Mouse (Mus musculus): Measurements from ENCODE around the gene Ror2. TPM values are rescaled to one million over a fixed set of nuclear protein-coding genes. Genes with fewer than 3 reads are reported as not detected.

The Ror2 gene
- polyA plus RNA-seq, 1 experiment from 2014 or later, result 8.7 TPM

DNA sequence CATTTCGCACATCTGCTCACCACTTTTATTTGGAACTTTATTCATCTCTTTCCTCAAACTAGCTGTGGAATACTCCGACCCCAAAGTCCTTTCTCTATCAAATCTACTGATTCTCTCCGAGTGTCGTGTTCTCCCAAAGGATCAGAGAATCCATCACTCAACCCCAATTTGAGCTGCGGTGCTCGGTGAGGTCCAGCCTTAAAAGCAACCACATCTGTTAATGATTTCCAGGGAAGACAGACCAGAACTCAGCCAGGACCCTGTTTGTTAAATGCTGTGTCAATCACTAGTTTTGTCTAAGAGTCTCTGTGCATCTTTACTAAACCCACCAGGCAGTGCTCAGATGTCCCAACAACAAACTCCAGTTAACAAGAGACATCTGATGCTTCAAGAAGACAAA lies 204.1 kb downstream of the Ror2 start:
- DNase-seq (ENCODE audit: low spot score), result no peak
- WGBS, result 39% methylated on average over 6 of the region's 6 CpGs
- H3K9ac ChIP-seq (ENCODE audit: low read length), result no peak overlapping the region

DNA sequence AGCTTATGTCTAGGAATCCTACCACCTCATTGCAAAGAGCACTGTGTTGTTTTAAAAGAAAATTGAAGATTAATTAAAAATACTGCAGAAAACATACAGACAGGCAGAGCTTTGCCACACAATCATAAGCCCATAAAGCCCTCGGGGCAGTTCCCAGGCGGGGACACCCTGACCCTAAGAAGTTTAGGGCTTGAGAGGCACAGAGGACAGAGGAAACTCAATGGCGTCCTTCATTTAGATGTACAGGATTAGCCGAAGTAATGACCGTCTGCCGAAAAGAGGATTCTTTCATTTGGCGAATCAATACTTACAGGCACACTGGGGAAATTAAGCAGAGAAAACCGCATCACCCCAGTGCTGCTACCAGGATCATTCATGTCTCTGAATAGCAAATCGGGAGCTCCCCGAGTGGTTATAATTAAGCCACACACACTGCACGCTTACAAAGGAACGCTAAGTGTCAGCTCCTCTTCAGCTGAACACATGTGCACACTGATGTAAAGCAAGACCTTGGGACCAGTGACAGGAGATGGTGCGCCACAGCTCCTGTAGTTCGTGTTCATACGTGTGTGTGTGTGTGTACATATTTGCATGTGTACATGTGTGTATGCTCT lies 208.1 kb downstream of the Ror2 start:
- 79% methylated on average over 15 of the region's 15 CpGs for WGBS
- no peak overlapping the region for H3K4me3 ChIP-seq (ENCODE audit: low read depth, low read length)
- H3K36me3 ChIP-seq (ENCODE audit: control insufficient read depth, insufficient read depth, low read length), result no peaks in the 10 kb centered on the region
- H3K9ac ChIP-seq (ENCODE audit: low read length), result no peak overlapping the region
- H3K4me1 ChIP-seq (ENCODE audit: control insufficient read depth, insufficient read depth, low read length), result no peaks in the 10 kb centered on the region
- DNase-seq (ENCODE audit: low spot score) (no peak), ATAC-seq (ENCODE audit: insufficient read depth, low FRiP score, low TSS enrichment) (no peak)
- no peak overlapping the region for H3K27ac ChIP-seq (ENCODE audit: low read depth, low read length)
- H3K9me3 ChIP-seq (ENCODE audit: control insufficient read depth, low read length), result no peaks in the 10 kb centered on the region
- no peak overlapping the region for H3K4me2 ChIP-seq (ENCODE audit: low read depth)
- no peaks in the 10 kb centered on the region for H3K27me3 ChIP-seq (ENCODE audit: control insufficient read depth, insufficient read depth, low read length)

More for the DNA sequence above, 204.1 kb downstream of the Ror2 start:
- H3K36me3 ChIP-seq (ENCODE audit: control insufficient read depth, insufficient read depth, low read length), result no peaks in the 10 kb centered on the region
- no peak overlapping the region for H3K4me2 ChIP-seq (ENCODE audit: low read depth)
- no peaks in the 10 kb centered on the region for H3K4me1 ChIP-seq (ENCODE audit: control insufficient read depth, insufficient read depth, low read length)
- H3K9me3 ChIP-seq (ENCODE audit: control insufficient read depth, low read length), result no peaks in the 10 kb centered on the region
- no peak overlapping the region for H3K4me3 ChIP-seq (ENCODE audit: low read depth, low read length)
- H3K27ac ChIP-seq (ENCODE audit: low read depth, low read length), result no peak overlapping the region
- no peaks in the 10 kb centered on the region for H3K27me3 ChIP-seq (ENCODE audit: control insufficient read depth, insufficient read depth, low read length)
- no peak for ATAC-seq (ENCODE audit: insufficient read depth, low FRiP score, low TSS enrichment)

DNA sequence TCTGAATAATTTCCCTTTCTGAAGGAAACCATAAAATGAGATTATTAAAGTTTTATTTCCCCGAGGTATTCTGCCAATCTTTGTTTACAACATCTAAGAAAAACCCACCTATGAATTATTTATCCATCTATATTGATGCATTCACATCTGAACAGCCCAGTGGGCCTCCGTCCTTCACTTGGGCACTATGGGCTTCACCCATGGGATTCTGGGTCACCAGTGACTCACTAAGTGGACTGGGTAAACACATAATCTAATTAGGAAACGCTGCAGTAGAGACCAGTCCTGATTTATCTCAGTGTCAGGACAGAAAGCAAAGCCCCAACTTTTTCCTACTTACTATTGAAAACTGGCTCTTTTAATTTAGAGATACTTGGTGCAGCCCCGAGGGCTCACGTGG lies 210.9 kb downstream of the Ror2 start:
- Histone ChIP-seq H3K27me3 (ENCODE audit: control insufficient read depth, insufficient read depth, low read length) (no peaks in the 10 kb centered on the region), H3K4me3 (ENCODE audit: low read depth, low read length) (no peak overlapping the region), H3K27ac (ENCODE audit: low read depth, low read length) (no peak overlapping the region), H3K36me3 (ENCODE audit: control insufficient read depth, insufficient read depth, low read length) (no peaks in the 10 kb centered on the region), H3K4me2 (ENCODE audit: low read depth) (no peak overlapping the region), H3K9ac (ENCODE audit: low read length) (no peak overlapping the region), H3K9me3 (ENCODE audit: control insufficient read depth, low read length) (no peaks in the 10 kb centered on the region), H3K4me1 (ENCODE audit: control insufficient read depth, insufficient read depth, low read length) (no peaks in the 10 kb centered on the region)
- WGBS, result 76% methylated on average over 5 of the region's 5 CpGs
- DNase-seq (ENCODE audit: low spot score) (no peak), ATAC-seq (ENCODE audit: insufficient read depth, low FRiP score, low TSS enrichment) (no peak)

DNA sequence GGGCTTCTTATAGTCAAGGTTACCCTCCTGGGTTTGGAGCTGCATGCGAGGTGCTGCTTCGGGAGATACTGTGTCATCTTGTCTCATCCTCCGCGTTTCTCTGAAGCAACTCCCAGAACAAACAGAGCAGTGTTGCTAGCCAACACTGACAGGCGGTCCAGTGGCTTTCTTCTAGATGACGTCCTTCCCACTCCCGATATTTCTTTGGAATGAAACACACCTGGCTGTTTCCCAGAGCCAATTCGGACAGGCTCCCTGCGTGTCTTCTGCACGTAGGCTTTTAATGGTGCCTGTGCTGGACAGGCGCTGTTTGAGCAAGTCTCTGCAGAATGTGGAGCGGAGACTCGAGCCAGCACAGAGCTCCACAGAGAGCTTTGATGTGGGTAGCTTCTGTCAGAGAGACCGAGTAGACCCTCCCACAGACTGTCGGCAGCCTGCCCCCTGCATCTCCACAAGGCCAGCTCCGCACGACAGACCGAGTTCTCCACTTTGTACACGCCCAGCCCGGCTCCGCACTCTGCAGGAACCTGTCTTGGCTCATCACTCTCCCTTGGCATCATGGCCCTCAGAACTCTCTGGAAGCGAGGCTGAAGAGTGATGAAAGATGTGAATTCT lies 216.7 kb downstream of the Ror2 start:
- ATAC-seq (ENCODE audit: insufficient read depth, low FRiP score, low TSS enrichment) (no peak), DNase-seq (ENCODE audit: low spot score) (peak; percentile 16)
- H3K27ac ChIP-seq (ENCODE audit: low read depth, low read length), result no peak overlapping the region

DNA sequence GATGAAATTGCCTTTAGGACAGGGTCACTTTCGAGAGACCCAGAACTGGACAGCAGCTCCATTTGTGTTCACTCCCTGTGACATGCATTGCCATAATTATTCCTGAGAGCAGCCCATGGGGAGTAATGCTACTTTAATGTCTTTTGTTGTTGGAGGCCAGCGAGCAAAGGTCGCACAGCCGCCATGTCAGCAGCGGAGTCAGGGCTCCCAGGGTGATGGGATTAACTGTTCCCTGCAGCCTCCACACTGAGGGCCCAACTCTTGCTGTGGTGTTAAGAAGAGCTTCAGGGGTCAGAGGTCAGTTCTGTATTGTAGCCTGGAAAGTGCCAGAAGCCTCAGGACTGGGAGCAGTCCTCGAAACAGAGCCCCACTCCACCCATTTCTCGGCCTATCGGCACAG lies 217.5 kb downstream of the Ror2 start:
- Histone ChIP-seq H3K4me1 (ENCODE audit: control insufficient read depth, insufficient read depth, low read length) (no peaks in the 10 kb centered on the region), H3K4me2 (ENCODE audit: low read depth) (no peak overlapping the region), H3K27me3 (ENCODE audit: control insufficient read depth, insufficient read depth, low read length) (no peaks in the 10 kb centered on the region), H3K9me3 (ENCODE audit: control insufficient read depth, low read length) (no peaks in the 10 kb centered on the region), H3K4me3 (ENCODE audit: low read depth, low read length) (no peak overlapping the region), H3K9ac (ENCODE audit: low read length) (no peak overlapping the region), H3K36me3 (ENCODE audit: control insufficient read depth, insufficient read depth, low read length) (no peaks in the 10 kb centered on the region), H3K27ac (ENCODE audit: low read depth, low read length) (no peak overlapping the region)
- peak; percentile 24 for DNase-seq (ENCODE audit: low spot score)
- no peak for ATAC-seq (ENCODE audit: insufficient read depth, low FRiP score, low TSS enrichment)
- WGBS, result 48% methylated on average over 8 of the region's 8 CpGs

More for the DNA sequence above, 216.7 kb downstream of the Ror2 start:
- 77% methylated on average over 22 of the region's 22 CpGs for WGBS
- H3K4me2 ChIP-seq (ENCODE audit: low read depth), result no peak overlapping the region
- no peaks in the 10 kb centered on the region for H3K9me3 ChIP-seq (ENCODE audit: control insufficient read depth, low read length)
- no peak overlapping the region for H3K9ac ChIP-seq (ENCODE audit: low read length)
- H3K36me3 ChIP-seq (ENCODE audit: control insufficient read depth, insufficient read depth, low read length), result no peaks in the 10 kb centered on the region
- H3K27me3 ChIP-seq (ENCODE audit: control insufficient read depth, insufficient read depth, low read length), result no peaks in the 10 kb centered on the region
- no peak overlapping the region for H3K4me3 ChIP-seq (ENCODE audit: low read depth, low read length)
- no peaks in the 10 kb centered on the region for H3K4me1 ChIP-seq (ENCODE audit: control insufficient read depth, insufficient read depth, low read length)

DNA sequence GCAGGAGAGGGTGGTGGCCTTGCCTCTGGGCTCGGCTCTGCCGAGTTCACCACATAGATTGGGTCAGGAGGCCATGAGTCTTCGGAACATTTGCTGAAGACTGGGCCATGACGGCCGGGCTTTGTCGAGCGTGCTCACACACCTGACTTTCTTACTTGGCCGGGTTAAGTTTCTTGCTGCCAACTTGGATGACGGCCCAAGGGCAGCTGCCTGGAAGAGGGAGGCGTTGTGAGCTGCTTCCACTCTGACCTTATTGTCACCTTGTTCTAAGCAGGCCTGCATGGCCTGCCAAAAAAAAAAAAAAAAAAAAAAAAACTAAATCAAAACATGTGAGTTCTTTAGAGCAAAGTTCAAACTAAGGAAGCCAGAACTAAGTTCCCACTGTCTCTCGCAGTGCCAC lies 218.0 kb downstream of the Ror2 start:
- Histone ChIP-seq H3K4me2 (ENCODE audit: low read depth) (no peak overlapping the region), H3K27me3 (ENCODE audit: control insufficient read depth, insufficient read depth, low read length) (no peaks in the 10 kb centered on the region), H3K9me3 (ENCODE audit: control insufficient read depth, low read length) (no peaks in the 10 kb centered on the region), H3K4me3 (ENCODE audit: low read depth, low read length) (no peak overlapping the region), H3K9ac (ENCODE audit: low read length) (no peak overlapping the region), H3K36me3 (ENCODE audit: control insufficient read depth, insufficient read depth, low read length) (no peaks in the 10 kb centered on the region), H3K4me1 (ENCODE audit: control insufficient read depth, insufficient read depth, low read length) (no peaks in the 10 kb centered on the region), H3K27ac (ENCODE audit: low read depth, low read length) (no peak overlapping the region)
- DNase-seq (ENCODE audit: low spot score), result no peak
- 75% methylated on average over 11 of the region's 11 CpGs for WGBS
- ATAC-seq (ENCODE audit: insufficient read depth, low FRiP score, low TSS enrichment), result no peak

DNA sequence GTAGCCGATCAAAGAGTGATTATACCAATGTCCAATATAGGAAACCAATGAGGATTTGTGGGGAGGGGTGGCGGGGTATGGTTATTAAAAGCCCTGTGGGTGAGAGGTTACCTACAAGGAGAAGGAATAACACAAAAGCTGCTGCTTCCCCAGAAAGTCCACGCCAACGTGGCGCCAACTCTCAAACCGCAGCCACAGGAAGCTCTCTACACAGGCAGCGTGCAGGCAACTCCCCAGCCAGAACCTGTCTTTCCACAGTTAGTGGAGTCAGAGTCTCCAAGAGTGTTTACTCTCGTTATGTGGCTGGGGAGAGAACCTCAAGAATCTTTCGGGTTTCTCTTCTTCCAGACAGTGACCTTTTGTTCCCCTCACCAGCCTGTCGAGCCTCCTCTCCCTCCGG lies 220.8 kb downstream of the Ror2 start:
- no peaks in the 10 kb centered on the region for H3K27me3 ChIP-seq (ENCODE audit: control insufficient read depth, insufficient read depth, low read length)
- no peaks in the 10 kb centered on the region for H3K9me3 ChIP-seq (ENCODE audit: control insufficient read depth, low read length)
- H3K36me3 ChIP-seq (ENCODE audit: control insufficient read depth, insufficient read depth, low read length), result no peaks in the 10 kb centered on the region
- ATAC-seq (ENCODE audit: insufficient read depth, low FRiP score, low TSS enrichment) (no peak), DNase-seq (ENCODE audit: low spot score) (no peak)
- WGBS, result 90% methylated on average over 11 of the region's 11 CpGs
- H3K4me1 ChIP-seq (ENCODE audit: control insufficient read depth, insufficient read depth, low read length), result no peaks in the 10 kb centered on the region
- no peak overlapping the region for H3K9ac ChIP-seq (ENCODE audit: low read length)
- H3K4me3 ChIP-seq (ENCODE audit: low read depth, low read length), result no peak overlapping the region
- H3K4me2 ChIP-seq (ENCODE audit: low read depth), result no peak overlapping the region
- H3K27ac ChIP-seq (ENCODE audit: low read depth, low read length), result no peak overlapping the region

DNA sequence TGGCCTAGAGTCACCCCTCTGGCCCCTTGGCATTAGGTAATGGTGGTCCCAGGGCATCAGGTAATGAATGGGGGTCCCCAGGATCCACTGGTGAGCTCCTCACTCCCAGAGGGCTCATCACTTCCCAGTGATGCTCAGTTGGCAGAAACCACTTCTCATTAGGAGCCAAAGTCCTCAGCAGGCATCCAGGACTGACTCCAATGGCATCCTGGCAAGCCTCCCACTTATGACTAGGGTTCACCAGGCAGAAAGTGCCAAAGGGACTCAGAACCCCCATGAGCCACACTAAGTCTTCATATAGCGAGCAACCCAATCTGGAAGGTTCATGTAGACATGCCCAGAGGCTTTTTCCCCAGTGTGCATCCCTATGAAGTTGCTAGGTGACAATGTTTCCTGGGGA lies 221.2 kb downstream of the Ror2 start:
- Histone ChIP-seq H3K36me3 (ENCODE audit: control insufficient read depth, insufficient read depth, low read length) (no peaks in the 10 kb centered on the region), H3K9ac (ENCODE audit: low read length) (no peak overlapping the region), H3K4me1 (ENCODE audit: control insufficient read depth, insufficient read depth, low read length) (no peaks in the 10 kb centered on the region), H3K27me3 (ENCODE audit: control insufficient read depth, insufficient read depth, low read length) (no peaks in the 10 kb centered on the region), H3K9me3 (ENCODE audit: control insufficient read depth, low read length) (no peaks in the 10 kb centered on the region), H3K27ac (ENCODE audit: low read depth, low read length) (no peak overlapping the region), H3K4me2 (ENCODE audit: low read depth) (no peak overlapping the region), H3K4me3 (ENCODE audit: low read depth, low read length) (no peak overlapping the region)
- ATAC-seq (ENCODE audit: insufficient read depth, low FRiP score, low TSS enrichment), result no peak
- DNase-seq (ENCODE audit: low spot score), result no peak
- 81% methylated on average over 1 of the region's 1 CpGs for WGBS
